Comparison of ENCODE assay signal across 23 mouse cellular contexts in genomic region chr17:62178612-62179210, GRCm38 (mm10).
"Had no signal": no experiment of that assay in that cellular context is flagged by ENCODE, and none has a peak within 500 bp of the region (broad histone marks: within the 10 kb centered on the region; RNA-seq: fewer than 3 reads in every experiment).

No protein-coding gene starts in this region.

- H3K27ac ChIP-seq: gastrocnemius, adult 2 months; heart, embryonic 13.5 days; heart, embryonic 15.5 days; hindbrain, embryonic 13.5 days; hindbrain, embryonic 15.5 days; hindbrain, postnatal 0 days; kidney, postnatal 0 days; limb, embryonic 13.5 days; limb, embryonic 15.5 days had no signal

- H3K4me2 ChIP-seq: heart, embryonic 11.5 days; heart, embryonic 13.5 days; heart, embryonic 15.5 days; hindbrain, embryonic 13.5 days; hindbrain, embryonic 15.5 days; limb, embryonic 13.5 days; limb, embryonic 15.5 days had no signal

- DNase-seq: gastrocnemius, adult 2 months; gastrocnemius, postnatal 10 days; gastrocnemius, postnatal 25 days; heart, adult 18-20 months; heart, postnatal 14 days; heart, postnatal 36 days; kidney, adult 11 months; kidney, adult 8-10 months; kidney, postnatal 14 days; kidney, postnatal 36 days; layer of hippocampus, adult 9-11 months; layer of hippocampus, postnatal 36 days; left cerebral cortex, postnatal 4 days had no signal

- H3K9ac ChIP-seq: heart, embryonic 13.5 days; heart, embryonic 15.5 days; hindbrain, embryonic 13.5 days; hindbrain, embryonic 15.5 days; limb, embryonic 13.5 days; limb, embryonic 15.5 days had no signal

- H3K4me3 ChIP-seq: gastrocnemius, adult 2 months; heart, embryonic 13.5 days; heart, embryonic 15.5 days; hindbrain, embryonic 13.5 days; hindbrain, embryonic 15.5 days; limb, embryonic 13.5 days; limb, embryonic 15.5 days had no signal

- ATAC-seq: hindbrain, postnatal 0 days; intestine, embryonic 16.5 days had no signal

- H3K4me1 ChIP-seq: heart, embryonic 15.5 days; hindbrain, embryonic 13.5 days; hindbrain, embryonic 15.5 days; limb, embryonic 13.5 days; limb, embryonic 15.5 days had no signal

- H3K36me3 ChIP-seq: heart, embryonic 13.5 days; heart, embryonic 15.5 days; hindbrain, embryonic 13.5 days; hindbrain, embryonic 15.5 days; limb, embryonic 13.5 days; limb, embryonic 15.5 days had no signal

- H3K27me3 ChIP-seq: heart, embryonic 13.5 days; heart, embryonic 15.5 days; hindbrain, embryonic 13.5 days; hindbrain, embryonic 15.5 days; limb, embryonic 13.5 days; limb, embryonic 15.5 days had no signal

- H3K9me3 ChIP-seq: heart, embryonic 13.5 days; heart, embryonic 15.5 days; hindbrain, embryonic 13.5 days; hindbrain, embryonic 15.5 days; limb, embryonic 13.5 days; limb, embryonic 15.5 days had no signal
